Mouse (Mus musculus) liver, postnatal 0 days (tissue): ENCODE results near the gene Gm30191.

Experiments
- CTCF ChIP-seq: sonication (generic); IDR thresholded peaks from 2 replicates; pipeline ENCODE4 v1.5.1; 2016; ENCODE audit warnings: antibody characterized with exemption, low read depth
- EP300 ChIP-seq: IDR thresholded peaks from 2 replicates; pipeline ENCODE4 v1.6.1; 2016; ENCODE audit warnings: antibody characterized with exemption, low read depth, mild to moderate bottlenecking

DNA sequence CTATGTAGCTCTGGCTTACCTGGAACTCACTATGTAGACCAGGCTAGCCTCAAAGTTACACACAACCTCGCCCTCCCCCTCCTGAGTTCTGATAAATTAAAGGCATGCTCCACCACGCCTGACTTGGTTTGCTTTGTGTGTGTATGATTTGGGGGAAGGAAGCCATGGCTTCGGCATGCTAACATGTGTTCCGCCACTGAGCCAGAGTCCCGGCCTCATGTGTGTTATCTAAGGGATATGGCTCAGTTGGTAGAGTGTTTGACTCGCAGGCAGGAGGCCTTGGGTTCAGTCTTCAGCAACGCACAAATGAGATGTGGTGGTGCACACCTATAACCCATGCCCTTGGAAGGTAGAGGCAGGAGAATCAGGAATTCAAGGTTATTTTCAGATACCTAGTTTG, 25.2 kb downstream of the Gm30191 start:
- TF ChIP-seq CTCF, result no peak
- no peak for TF ChIP-seq EP300
